Mouse (Mus musculus): ENCODE results near the gene Frem3. TPM values are rescaled to one million over a fixed set of nuclear protein-coding genes. Genes with fewer than 3 reads are reported as not detected.

Gene Frem3
- total RNA-seq (2014; rRNA removed) = under 0.01 TPM in 1 of 2 replicates, not detected in the other
- not detected in 2 replicates for polyA plus RNA-seq (2012; rRNA removed)

DNA sequence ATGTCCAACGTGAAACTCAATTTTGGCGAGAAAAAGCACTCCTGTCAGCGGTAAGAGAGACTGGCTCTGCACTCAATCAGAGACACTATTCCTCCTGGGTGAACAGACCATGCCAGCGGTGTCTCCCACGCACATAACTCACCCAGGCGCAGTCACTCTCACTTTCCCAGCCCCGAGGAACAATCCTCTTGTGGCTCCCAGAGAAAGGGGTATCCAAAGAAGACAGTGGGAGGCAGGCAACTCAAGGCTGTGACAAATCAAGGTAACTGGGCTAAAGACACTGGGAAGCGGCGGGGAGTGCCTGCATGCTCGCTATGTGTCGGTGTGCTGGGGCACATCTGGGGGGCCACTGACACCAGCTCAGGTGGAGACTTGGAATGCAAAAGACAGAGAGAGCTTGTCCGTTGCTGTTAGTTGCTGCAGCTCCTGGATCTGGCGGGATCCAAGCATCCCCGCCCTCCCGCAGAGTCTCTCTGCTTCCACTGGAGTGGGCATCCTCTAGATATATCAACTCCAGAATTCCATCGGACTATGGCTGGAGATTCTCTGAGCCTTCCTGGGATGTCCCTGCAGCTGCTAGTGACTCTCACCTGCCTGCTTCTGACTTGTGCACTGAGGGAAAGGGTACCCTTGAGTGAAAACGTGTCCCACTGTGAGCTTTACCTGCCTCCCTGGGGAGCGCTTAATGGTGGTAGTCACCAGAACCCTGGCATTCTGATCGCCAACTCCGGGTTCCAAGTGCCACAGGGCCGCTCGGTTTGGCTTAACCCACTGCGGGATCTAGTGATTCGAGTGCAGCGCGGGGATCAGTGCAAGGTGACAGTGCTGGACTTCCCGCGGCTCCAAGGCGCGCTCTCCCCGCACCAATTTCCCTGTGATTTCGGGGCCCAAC, at the start of gene Frem3:
Frem3 (plus strand) TSS at position 532 of the 892 bp plus-strand sequence.
- Histone ChIP-seq H3K9ac (ENCODE audit: low read depth, low read length) (no peak within 1 kb of the TSS), H3K79me2 (ENCODE audit: control insufficient read depth, insufficient read depth, low read length) (no peaks in the 10 kb centered on the region), H3K4me1 (ENCODE audit: control insufficient read depth, insufficient read depth, low read length) (no peaks in the 10 kb centered on the region), H3K36me3 (ENCODE audit: control insufficient read depth, insufficient read depth, low read length) (no peaks in the 10 kb centered on the region), H3K4me3 (ENCODE audit: insufficient read depth, low read depth, low read length) (no peak within 1 kb of the TSS), H3K27ac (replicated peaks; ENCODE audit: insufficient read depth, low read depth, low read length) (no peak within 1 kb of the TSS), H3K27me3 (ENCODE audit: control insufficient read depth, insufficient read depth, low read length) (no peaks in the 10 kb centered on the region)
- no peak for TF ChIP-seq CTCF (IDR thresholded peaks at IDR 0.05; ENCODE audit: low read depth, low read length)
- TF ChIP-seq POLR2A (IDR thresholded peaks at IDR 0.05; ENCODE audit: extremely low read depth, insufficient read depth, low read length) = no peak
- WGBS = 4% methylated on average over 32 of the region's 32 CpGs
- DNase-seq (ENCODE audit: extremely low read depth, low read depth, low spot score) = no peak

GRCm38 (mm10) chr8:80564205-80564839, 46.6 kb upstream of the Frem3 start:
- Histone ChIP-seq H3K79me2 (ENCODE audit: control insufficient read depth, insufficient read depth, low read length) (no peaks in the 10 kb centered on the region), H3K27me3 (ENCODE audit: control insufficient read depth, insufficient read depth, low read length) (no peaks in the 10 kb centered on the region), H3K9ac (ENCODE audit: low read depth, low read length) (no peak overlapping the region), H3K36me3 (ENCODE audit: control insufficient read depth, insufficient read depth, low read length) (no peaks in the 10 kb centered on the region), H3K4me1 (ENCODE audit: control insufficient read depth, insufficient read depth, low read length) (no peaks in the 10 kb centered on the region), H3K27ac (replicated peaks; ENCODE audit: insufficient read depth, low read depth, low read length) (no peak overlapping the region), H3K4me3 (ENCODE audit: insufficient read depth, low read depth, low read length) (no peak overlapping the region)
- no peak for DNase-seq (ENCODE audit: extremely low read depth, low read depth, low spot score)
- WGBS = 74% methylated on average over 3 of the region's 3 CpGs
- TF ChIP-seq POLR2A (IDR thresholded peaks at IDR 0.05; ENCODE audit: extremely low read depth, insufficient read depth, low read length) = no peak
- no peak for TF ChIP-seq CTCF (IDR thresholded peaks at IDR 0.05; ENCODE audit: low read depth, low read length)

DNA sequence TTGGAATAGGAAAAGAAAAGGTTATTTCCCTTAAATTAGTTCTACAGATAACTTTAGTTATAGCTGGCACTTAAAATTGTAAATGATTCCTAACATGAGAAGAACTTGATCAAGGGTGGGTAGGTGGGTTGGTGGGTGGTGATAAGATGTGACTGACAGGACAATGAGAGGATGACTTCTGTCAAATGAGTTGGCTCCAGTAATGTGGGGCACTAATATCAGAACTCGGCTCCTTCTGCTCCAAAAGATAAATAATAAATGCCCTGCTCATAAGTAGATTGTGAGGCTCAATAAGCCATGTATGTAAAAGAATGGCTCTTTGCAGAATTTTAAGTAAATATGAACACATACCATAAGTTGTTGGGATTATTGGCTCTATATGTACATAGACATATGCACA, 43.4 kb upstream of the Frem3 start:
- H3K27me3 ChIP-seq (ENCODE audit: control insufficient read depth, insufficient read depth, low read length) = no peaks in the 10 kb centered on the region; the same call in 1 of the 2 replicates
- H3K9ac ChIP-seq (ENCODE audit: low read depth, low read length) = no peak overlapping the region
- DNase-seq (ENCODE audit: extremely low read depth, low read depth, low spot score) = no peak
- no peaks in the 10 kb centered on the region for H3K79me2 ChIP-seq (ENCODE audit: control insufficient read depth, insufficient read depth, low read length)
- no peak overlapping the region for H3K27ac ChIP-seq (replicated peaks; ENCODE audit: insufficient read depth, low read depth, low read length)
- no peaks in the 10 kb centered on the region for H3K36me3 ChIP-seq (ENCODE audit: control insufficient read depth, insufficient read depth, low read length)
- H3K4me1 ChIP-seq (ENCODE audit: control insufficient read depth, insufficient read depth, low read length) = no peaks in the 10 kb centered on the region
- TF ChIP-seq CTCF (IDR thresholded peaks at IDR 0.05; ENCODE audit: low read depth, low read length) (no peak), POLR2A (IDR thresholded peaks at IDR 0.05; ENCODE audit: extremely low read depth, insufficient read depth, low read length) (no peak)
- no peak overlapping the region for H3K4me3 ChIP-seq (ENCODE audit: insufficient read depth, low read depth, low read length)
- 94% methylated on average over 1 of the region's 1 CpGs for WGBS

GRCm38 (mm10) chr8:80568243-80568995, 42.5 kb upstream of the Frem3 start:
- Histone ChIP-seq H3K27me3 (ENCODE audit: control insufficient read depth, insufficient read depth, low read length) (no peaks in the 10 kb centered on the region; the same call in 1 of the 2 replicates), H3K27ac (replicated peaks; ENCODE audit: insufficient read depth, low read depth, low read length) (no peak overlapping the region), H3K36me3 (ENCODE audit: control insufficient read depth, insufficient read depth, low read length) (no peaks in the 10 kb centered on the region), H3K4me3 (ENCODE audit: insufficient read depth, low read depth, low read length) (no peak overlapping the region), H3K9ac (ENCODE audit: low read depth, low read length) (no peak overlapping the region), H3K4me1 (ENCODE audit: control insufficient read depth, insufficient read depth, low read length) (no peaks in the 10 kb centered on the region), H3K79me2 (ENCODE audit: control insufficient read depth, insufficient read depth, low read length) (no peaks in the 10 kb centered on the region)
- no peak for DNase-seq (ENCODE audit: extremely low read depth, low read depth, low spot score)
- 56% methylated on average over 6 of the region's 6 CpGs for WGBS
- TF ChIP-seq POLR2A (IDR thresholded peaks at IDR 0.05; ENCODE audit: extremely low read depth, insufficient read depth, low read length) (no peak), CTCF (IDR thresholded peaks at IDR 0.05; ENCODE audit: low read depth, low read length) (no peak)

DNA sequence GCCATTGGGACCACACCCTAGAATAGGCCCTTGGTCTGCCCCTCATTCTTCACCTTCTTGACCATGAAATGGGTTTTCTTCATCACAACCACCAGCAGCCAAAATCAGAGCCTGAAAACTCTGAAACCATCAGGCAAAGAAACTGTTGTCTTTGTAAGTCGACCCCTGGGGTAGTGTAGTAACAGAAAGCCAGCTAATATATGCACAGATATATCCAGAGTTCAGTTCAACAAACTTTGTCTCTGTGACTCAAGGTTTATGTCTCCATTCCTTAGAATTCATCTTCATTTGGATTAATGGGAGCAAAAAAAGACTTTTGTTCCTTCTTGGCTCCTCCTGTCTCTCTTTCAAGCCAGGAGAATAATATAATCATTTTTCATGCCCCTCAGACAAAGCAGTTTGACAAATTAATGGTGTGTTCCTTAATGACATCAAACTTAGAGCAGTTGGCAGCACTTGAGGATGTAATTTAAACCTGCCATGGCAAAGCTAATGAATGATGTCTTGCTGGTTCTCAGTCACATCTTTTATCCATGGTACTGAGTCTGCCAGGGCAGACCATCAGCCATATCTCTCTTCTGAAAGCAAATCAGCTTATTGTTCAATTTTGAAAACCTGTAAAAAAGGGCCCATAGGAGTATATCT, 38.3 kb upstream of the Frem3 start:
- Histone ChIP-seq H3K27ac (replicated peaks; ENCODE audit: insufficient read depth, low read depth, low read length) (no peak overlapping the region), H3K4me3 (ENCODE audit: insufficient read depth, low read depth, low read length) (no peak overlapping the region), H3K36me3 (ENCODE audit: control insufficient read depth, insufficient read depth, low read length) (no peaks in the 10 kb centered on the region), H3K4me1 (ENCODE audit: control insufficient read depth, insufficient read depth, low read length) (no peaks in the 10 kb centered on the region), H3K27me3 (ENCODE audit: control insufficient read depth, insufficient read depth, low read length) (no peaks in the 10 kb centered on the region; the same call in 1 of the 2 replicates), H3K9ac (ENCODE audit: low read depth, low read length) (no peak overlapping the region), H3K79me2 (ENCODE audit: control insufficient read depth, insufficient read depth, low read length) (no peaks in the 10 kb centered on the region)
- WGBS = 58% methylated on average over 1 of the region's 1 CpGs
- TF ChIP-seq CTCF (IDR thresholded peaks at IDR 0.05; ENCODE audit: low read depth, low read length) (no peak), POLR2A (IDR thresholded peaks at IDR 0.05; ENCODE audit: extremely low read depth, insufficient read depth, low read length) (no peak)
- no peak for DNase-seq (ENCODE audit: extremely low read depth, low read depth, low spot score)

Data from liver, adult 2 months (tissue).